Mouse (Mus musculus) WW6 (cell line): Measurements from ENCODE around the gene Kansl2.
"Not testable (repeated sequence)": the region's sequence is repeated elsewhere in the genome, so short reads cannot be mapped to it uniquely, and the experiment has no call there.

Experiments used
- DNase-seq: peaks from one replicate; pipeline ENCODE4 v3.0.0-alpha.2; 2013; ENCODE audit warnings: low read depth, low spot score

Kansl2 gene

DNA sequence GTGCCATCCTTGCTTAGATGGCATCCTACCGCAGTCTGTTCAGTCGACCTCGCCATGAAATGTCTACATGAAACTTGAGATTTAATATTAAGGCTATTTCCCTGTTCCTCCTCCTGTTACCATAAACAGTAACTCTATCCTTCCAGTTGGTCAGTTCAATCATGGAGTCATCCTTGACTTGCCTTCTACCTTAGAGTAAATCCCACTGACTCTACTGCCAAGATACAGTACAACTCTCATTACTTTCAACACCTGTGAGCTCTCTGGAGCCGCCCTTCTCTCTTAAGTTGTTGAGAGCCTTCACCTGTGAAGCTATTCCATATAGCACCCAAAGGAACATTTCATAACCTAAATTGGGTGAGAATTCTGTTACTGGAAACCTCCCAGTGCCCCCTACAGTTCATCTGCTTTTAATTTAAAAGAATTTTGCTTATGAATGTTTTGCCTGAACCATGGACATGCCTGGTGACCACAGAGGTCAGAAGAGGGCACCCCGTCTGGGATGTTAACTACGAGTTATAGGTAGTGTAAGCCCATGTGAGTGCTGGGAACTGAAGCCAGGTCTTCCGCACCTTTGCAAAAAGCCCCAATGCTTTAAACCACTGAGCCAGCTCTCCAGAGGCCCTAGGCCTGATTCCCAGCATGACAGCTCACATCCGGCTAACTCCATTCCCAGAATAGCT is 2.9 kb upstream of the Kansl2 start:
- DNase-seq: no peak

- DNase-seq: no peak
These were observed 1.9 kb upstream of the Kansl2 start for GRCm38 (mm10) chr15:98535921-98536320.

GRCm38 (mm10) chr15:98533035-98533531 is 981 bp downstream of the Kansl2 start:
- no peak for DNase-seq

GRCm38 (mm10) chr15:98532281-98532680 is 1.8 kb downstream of the Kansl2 start:
- no peak for DNase-seq

DNA sequence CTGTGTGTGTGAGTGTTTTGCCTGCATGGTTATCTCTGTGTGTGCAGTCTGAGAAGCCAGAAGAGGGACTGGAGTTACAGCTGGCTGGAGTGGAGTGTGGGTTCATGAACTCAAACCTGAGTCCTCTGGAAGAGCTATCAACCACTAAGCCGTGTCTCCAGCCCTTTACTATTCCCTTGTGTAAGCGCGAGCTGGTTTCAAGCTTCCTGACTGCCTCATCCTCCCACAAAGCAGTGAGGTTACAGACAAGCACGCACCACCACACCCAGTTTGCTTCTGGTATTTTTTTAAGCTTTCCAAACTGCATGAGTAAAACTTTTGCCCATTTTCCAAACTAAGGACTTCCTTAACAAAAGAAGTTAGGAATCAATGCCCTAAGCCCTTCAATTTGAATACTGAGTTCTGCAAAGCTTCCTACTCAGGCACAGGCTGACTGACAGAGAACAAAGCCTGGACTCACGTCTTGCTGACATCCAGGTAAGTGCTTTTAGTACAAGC is 5.9 kb downstream of the Kansl2 start:
- no peak for DNase-seq

- DNase-seq: no peak
These were observed 6.8 kb downstream of the Kansl2 start for GRCm38 (mm10) chr15:98527056-98527771.

DNA sequence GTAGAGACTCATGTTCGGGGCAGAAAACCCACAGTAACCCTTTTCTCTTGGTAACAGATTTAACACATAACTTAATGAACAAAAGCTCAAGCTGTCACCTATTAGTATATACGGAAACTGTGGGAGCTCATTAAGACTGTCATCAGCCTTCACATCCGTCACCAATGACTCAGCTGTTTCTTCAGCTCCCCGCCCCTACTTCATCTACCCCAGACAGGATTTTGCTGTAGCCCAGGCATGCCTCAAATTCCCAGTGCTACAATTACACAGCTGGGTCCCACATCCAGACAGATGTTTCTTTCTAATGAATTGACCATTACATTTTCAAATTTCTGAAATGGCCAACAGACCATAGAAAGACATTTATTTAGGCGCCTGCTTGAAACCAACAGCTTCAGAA is 8.0 kb downstream of the Kansl2 start:
- DNase-seq: no peak

DNA sequence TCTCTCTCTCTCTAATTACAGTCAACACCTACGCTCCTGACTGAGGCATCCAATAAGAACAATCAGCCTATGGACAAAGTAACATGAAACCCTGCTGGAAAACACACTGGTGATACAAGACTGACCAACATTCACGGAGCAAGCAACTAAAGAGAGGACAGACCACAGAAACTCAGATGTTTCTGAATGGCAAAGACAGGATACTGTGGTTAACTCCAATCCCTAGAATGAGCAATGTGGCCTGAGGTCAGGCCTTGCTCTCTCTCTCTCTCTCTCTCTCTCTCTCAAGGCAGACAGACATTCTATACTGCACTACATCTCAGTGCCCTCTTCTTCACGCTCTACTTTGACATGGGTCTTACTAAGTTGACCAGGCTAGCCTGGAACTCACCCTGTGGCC is 12.8 kb downstream of the Kansl2 start:
- no peak for DNase-seq

GRCm38 (mm10) chr15:98517380-98518355 is 16.4 kb downstream of the Kansl2 start:
- DNase-seq: no peak

DNA sequence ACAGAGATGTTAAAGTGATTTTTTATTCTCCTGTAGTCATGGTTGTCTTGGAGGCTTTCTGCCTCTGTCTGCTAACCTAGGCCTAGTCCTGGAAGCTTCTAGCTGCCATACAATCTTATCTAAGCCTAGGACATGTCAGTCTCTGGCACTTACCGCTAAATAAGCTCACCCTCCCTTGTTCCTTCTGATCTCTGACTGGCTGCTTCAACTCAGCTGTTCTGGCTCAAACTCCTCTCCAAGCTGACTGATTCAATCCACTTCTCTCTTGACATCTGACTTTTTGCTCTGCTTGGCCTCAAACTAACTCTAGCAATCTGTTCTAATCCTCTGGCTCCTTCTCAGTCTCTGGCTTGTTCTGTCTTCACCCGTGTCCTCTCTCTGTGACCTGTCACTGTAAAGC is 19.2 kb downstream of the Kansl2 start:
- not testable (repeated sequence) for DNase-seq

GRCm38 (mm10) chr15:98514146-98514545 is 19.9 kb downstream of the Kansl2 start:
- no peak for DNase-seq

DNA sequence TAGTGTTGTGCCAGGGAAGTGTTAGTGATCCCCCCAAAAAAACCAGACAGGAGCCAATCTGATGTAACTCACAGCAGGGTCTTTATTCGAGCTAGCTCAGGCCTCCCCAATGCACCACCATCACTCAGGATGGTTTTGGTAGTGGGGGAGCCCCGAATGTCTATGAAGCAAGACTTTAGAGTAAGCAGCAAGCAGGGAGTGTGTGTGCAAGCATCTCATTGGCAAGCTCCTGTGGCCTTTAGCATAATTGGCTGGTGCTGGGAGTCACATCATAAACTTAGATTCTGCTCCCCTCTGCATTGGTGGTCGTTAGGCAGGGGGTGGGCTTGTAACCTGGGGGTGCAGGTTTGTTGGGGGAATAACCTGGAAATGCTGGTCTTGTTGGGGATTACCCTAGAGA is 20.4 kb downstream of the Kansl2 start:
- not testable (repeated sequence) for DNase-seq

DNA sequence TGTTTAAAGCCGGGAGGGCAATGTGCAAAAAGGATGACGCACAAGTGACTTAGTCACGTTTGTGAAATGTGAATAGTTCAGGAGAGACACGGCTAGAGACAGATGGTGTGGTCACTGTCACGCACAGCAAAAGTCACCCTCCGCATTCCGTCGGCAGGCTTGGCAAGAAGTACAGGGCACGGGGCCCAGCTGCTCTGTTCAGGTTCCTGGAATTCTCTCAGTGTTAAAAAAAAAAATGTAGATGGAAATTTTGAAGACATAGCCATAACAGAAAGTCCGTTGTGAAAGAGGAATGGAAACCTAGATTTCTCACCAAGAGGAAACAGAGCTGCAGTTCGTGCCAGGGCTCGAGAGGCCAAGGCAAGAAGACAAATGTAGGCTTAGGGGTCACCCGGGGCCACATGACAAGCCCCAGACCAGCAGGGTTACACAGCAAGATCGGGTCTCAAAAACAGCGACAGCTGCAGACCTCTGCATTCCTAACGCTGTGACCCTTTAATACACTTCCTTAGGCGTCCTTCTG is 21.2 kb downstream of the Kansl2 start:
- no peak for DNase-seq

DNA sequence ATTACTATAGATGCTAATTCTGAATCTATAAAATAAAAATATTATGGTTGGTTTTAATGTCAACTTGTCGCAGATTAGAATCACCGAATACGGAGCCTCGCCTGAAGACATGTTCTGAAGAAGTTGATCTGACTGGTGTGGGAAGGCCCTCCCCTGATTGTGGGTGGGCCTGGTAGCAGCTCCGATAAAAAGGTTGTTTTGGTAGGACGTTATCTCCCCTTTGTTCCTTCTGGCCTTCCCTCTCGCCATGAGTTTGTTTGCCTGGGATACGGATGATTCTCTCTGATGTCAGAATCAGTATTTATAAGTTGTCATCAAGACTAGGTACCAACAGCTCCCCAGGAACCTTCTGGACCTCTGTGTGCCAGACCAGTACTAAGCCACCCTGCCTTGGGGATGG is 21.8 kb downstream of the Kansl2 start:
- DNase-seq: no peak

DNA sequence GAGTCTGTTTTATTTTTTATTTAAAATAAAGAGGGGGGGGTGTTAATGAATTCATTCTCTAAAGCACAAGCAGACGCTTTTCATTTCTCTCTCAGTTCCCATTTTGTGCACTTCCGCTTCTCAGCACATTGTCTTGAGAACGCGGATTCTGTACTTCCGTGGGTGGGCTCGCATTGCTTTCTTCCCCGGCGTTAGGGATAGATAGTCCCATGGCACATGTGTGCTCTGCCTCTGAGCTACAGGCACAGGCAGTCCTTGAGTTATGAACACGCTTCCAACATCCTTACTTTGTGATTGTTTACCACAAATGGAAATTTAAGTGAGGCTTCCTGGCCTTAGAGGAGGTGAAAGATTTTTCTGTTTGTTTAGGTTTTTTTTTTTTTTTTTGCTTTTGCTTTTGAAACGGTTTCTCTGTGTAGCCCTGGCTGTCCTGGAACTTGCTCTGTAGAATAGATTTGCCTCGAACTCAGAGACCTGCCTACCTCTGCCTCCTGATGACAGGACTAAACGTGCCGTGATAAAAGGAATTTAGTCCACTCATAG is 22.6 kb downstream of the Kansl2 start:
- DNase-seq: no peak

DNA sequence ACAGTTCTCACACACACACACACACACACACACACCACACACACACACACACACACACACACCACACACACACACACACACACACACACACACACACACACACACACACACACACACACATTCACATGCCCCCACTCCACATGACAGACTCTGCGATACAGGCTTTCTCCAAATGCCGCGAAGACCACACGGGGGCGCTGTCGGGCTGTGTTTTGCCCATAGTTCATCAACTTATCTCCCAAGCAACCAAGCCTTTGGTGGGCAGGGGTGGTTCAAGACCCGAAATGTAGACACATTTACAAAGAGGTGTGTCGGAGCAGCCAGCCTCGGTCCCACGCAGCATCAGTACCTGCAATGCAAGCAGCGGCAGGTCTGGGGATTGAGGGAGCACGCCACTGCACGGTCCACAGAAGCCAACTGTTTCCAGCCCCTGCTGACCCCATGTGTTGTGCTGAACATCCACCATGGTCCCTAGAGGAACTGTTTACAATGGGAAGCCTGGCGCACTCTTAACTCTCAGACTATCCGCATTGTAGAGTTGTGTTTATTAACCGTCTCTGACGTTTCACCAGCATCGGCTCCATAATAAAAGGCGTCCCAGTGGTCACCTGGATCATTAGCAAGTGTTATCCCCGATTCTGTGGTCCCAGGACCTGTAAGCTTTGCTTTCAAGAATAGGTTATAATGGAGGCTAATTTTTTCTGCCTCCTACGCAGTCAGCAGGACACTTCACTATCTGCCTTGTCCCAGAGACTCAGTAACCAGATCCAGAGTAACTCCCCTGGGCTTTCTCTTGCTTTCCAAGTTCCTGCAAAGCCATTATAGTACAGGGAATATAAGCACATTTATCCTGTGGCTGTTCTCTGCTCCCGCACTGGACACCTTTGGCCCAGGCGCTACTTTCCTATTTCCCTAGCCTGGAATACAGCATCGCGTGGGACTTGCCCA is 23.4 kb downstream of the Kansl2 start:
- peak; percentile 55 for DNase-seq

- no peak for DNase-seq
These were observed 24.7 kb downstream of the Kansl2 start for GRCm38 (mm10) chr15:98509387-98509786.

GRCm38 (mm10) chr15:98507321-98507720 is 26.7 kb downstream of the Kansl2 start:
- no peak for DNase-seq

- no peak for DNase-seq
These were observed 27.7 kb downstream of the Kansl2 start for GRCm38 (mm10) chr15:98506253-98506957.
